Mouse (Mus musculus) limb, embryonic 12.5 days (tissue): ENCODE measurements around the gene Sys1. TPM values are rescaled to one million over a fixed set of nuclear protein-coding genes. Genes with fewer than 3 reads are reported as not detected.

ENCODE experiments used
- ATAC-seq: fragments of 200-750 bp; cut with Nextera tagmentation; 2 replicates; pipeline ENCODE4 v1.8.0; 2017; ENCODE audit warnings: low read depth, moderate TSS enrichment; ENCODE audit not compliant: insufficient number of reproducible peaks, insufficient read depth, low FRiP score, low TSS enrichment
- H3K27ac ChIP-seq: fragments of 300-500 bp; sonication (generic); 2 replicates; pipeline ENCODE4 v1.5.1; 2016; ENCODE audit warnings: mild to moderate bottlenecking, moderate library complexity
- H3K27me3 ChIP-seq: fragments of 300-500 bp; sonication (generic); 2 replicates; pipeline ENCODE4 v1.6.1; 2016; ENCODE audit warnings: mild to moderate bottlenecking, moderate library complexity
- H3K36me3 ChIP-seq: fragments of 300-500 bp; sonication (generic); 2 replicates; pipeline ENCODE4 v1.6.1; 2016; ENCODE audit warnings: mild to moderate bottlenecking, moderate library complexity
- H3K4me1 ChIP-seq: fragments of 300-500 bp; sonication (generic); replicated peaks from 2 replicates; pipeline ENCODE4 v1.6.1; 2016
- H3K4me2 ChIP-seq: fragments of 300-500 bp; sonication (generic); 2 replicates; pipeline ENCODE4 v1.6.1; 2016; ENCODE audit warnings: mild to moderate bottlenecking, moderate library complexity
- H3K4me3 ChIP-seq: fragments of 300-500 bp; sonication (generic); replicated peaks from 2 replicates; pipeline ENCODE4 v1.5.1; 2016; ENCODE audit warnings: mild to moderate bottlenecking
- H3K9ac ChIP-seq: fragments of 300-500 bp; sonication (generic); replicated peaks from 2 replicates; pipeline ENCODE4 v1.6.1; 2016; ENCODE audit warnings: mild to moderate bottlenecking, moderate library complexity
- H3K9me3 ChIP-seq: fragments of 300-500 bp; sonication (generic); 2 replicates; pipeline ENCODE4 v1.6.1; 2016; ENCODE audit warnings: mild to moderate bottlenecking, moderate library complexity
- WGBS: fragments of 180-500 bp; shearing (Covaris S2); methylation state at CpG from one replicate; pipeline ENCODE4 v1.1.7; 2016; 5-methylcytosine and 5-hydroxymethylcytosine counted together
- polyA plus RNA-seq: library from polyadenylated mRNA; unstranded; fragments of >200 nt; fragmentation: Nextera tagmentation; extraction: Ambion mirVana; gene quantifications from 2 replicates; pipeline ENCODE4 v1.2.1, GENCODE M21; 2016

Gene Sys1
- polyA plus RNA-seq, 1 experiment from 2014 or later = 59.2 TPM

DNA sequence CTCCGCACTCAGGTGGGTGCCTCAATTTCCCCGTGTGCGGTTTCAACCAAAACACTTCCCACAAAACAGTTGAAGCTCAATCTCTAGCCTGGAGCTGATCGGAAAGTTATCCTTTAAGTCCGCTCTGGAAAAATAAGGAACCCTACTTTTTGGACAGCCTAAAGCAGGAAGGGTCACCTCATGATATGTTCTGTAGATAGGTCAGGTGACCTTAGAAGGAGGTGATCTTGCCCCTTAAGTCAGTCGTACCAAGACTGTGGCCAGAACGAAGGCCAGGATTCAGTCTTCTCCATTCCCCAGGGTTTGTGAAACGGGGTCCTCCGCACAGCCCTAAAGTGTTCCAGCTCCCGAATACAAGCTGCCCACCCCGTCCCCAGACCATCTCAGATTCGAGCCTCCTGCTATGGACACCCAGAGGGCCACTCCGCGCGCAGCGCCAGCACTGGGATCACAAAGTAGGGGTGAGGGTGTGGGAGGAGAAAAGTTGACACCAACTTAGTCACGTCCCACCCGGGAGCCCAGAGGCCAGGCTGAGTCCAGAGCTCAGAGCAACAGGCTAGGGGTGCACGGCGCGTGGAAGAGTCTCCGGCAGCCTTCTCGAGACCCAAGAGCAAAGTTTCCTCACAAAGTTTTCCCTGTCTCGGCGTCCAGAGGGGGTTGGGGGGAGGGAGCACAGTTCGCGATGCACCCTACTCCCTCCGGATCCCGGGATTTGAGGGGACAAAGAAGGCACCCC, 14.3 kb upstream of the Sys1 start:
- peak; percentile 52 for ATAC-seq

GRCm38 (mm10) chr2:164443051-164443437, 13.7 kb upstream of the Sys1 start:
- H3K36me3 ChIP-seq = no peaks in the 10 kb centered on the region
- H3K4me2 ChIP-seq = peak overlapping the region; percentile 87
- peak; percentile 74 for ATAC-seq
- H3K4me1 ChIP-seq = peaks cover 41% of the 10 kb centered on the region
- peak overlapping the region; percentile 45; the same call in 1 of the 2 replicates for H3K27ac ChIP-seq
- peak overlapping the region; percentile 64 for H3K4me3 ChIP-seq
- no peaks in the 10 kb centered on the region for H3K9me3 ChIP-seq
- H3K27me3 ChIP-seq = peaks cover 17% of the 10 kb centered on the region
- H3K9ac ChIP-seq = peak overlapping the region; percentile 77
- under 1% methylated on average over 26 of the region's 26 CpGs for WGBS

More for the DNA sequence above, 14.3 kb upstream of the Sys1 start:
- Histone ChIP-seq H3K27me3 (peaks cover 17% of the 10 kb centered on the region), H3K4me3 (peak overlapping the region; percentile 64), H3K9me3 (no peaks in the 10 kb centered on the region), H3K4me1 (peaks cover 46% of the 10 kb centered on the region), H3K4me2 (peak overlapping the region; percentile 87), H3K9ac (peak overlapping the region; percentile 77), H3K27ac (peak overlapping the region; percentile 45; the same call in 1 of the 2 replicates), H3K36me3 (no peaks in the 10 kb centered on the region)
- WGBS = 2% methylated on average over 29 of the region's 29 CpGs

DNA sequence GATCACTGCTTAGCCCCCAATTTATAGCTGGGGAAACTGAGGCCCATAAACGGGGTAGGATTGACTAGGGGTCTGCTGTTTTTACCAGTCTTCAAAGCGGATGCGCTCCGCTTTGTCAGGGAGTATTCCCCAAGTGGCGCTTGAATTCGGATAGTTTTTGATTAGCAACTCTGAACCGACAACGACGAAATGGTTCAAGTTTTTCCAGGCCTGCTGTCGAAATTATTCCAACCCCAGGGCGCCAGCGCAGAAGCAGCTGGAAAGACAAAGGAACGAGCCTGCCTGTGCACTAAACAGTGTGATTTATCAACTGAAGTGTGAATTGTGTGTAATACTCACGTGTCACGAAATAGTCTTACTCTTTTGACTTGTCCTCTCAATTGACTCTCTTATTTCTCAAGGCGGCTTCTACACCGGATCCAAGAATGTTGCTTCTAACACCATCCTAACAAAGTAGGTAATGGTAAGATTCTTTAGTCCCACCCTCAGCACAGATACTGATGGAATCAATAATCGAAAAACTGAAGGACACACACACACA, 13.2 kb upstream of the Sys1 start, which contains the start of gene Sdc4:
Gene Sdc4, minus strand, starts transcription at position 428 of the 541 bp plus-strand sequence.
- ATAC-seq = peak; percentile 7; the same call in 1 of the 2 replicates
- Histone ChIP-seq H3K9ac (peak within 1 kb of the TSS; percentile 77), H3K4me3 (peak within 1 kb of the TSS; percentile 64), H3K9me3 (no peaks in the 10 kb centered on the region), H3K4me1 (peaks cover 36% of the 10 kb centered on the region), H3K4me2 (peak within 1 kb of the TSS; percentile 87), H3K27ac (peak within 1 kb of the TSS; percentile 45; the same call in 1 of the 2 replicates), H3K27me3 (peaks cover 17% of the 10 kb centered on the region), H3K36me3 (no peaks in the 10 kb centered on the region)
- WGBS = 8% methylated on average over 18 of the region's 18 CpGs

GRCm38 (mm10) chr2:164444701-164445100, 12.1 kb upstream of the Sys1 start:
- Histone ChIP-seq H3K36me3 (no peaks in the 10 kb centered on the region), H3K9ac (no peak overlapping the region), H3K27ac (no peak overlapping the region), H3K4me2 (no peak overlapping the region), H3K4me3 (no peak overlapping the region), H3K27me3 (peaks cover 17% of the 10 kb centered on the region), H3K4me1 (peaks cover 30% of the 10 kb centered on the region), H3K9me3 (no peaks in the 10 kb centered on the region)
- 78% methylated on average over 2 of the region's 2 CpGs for WGBS
- no peak for ATAC-seq

DNA sequence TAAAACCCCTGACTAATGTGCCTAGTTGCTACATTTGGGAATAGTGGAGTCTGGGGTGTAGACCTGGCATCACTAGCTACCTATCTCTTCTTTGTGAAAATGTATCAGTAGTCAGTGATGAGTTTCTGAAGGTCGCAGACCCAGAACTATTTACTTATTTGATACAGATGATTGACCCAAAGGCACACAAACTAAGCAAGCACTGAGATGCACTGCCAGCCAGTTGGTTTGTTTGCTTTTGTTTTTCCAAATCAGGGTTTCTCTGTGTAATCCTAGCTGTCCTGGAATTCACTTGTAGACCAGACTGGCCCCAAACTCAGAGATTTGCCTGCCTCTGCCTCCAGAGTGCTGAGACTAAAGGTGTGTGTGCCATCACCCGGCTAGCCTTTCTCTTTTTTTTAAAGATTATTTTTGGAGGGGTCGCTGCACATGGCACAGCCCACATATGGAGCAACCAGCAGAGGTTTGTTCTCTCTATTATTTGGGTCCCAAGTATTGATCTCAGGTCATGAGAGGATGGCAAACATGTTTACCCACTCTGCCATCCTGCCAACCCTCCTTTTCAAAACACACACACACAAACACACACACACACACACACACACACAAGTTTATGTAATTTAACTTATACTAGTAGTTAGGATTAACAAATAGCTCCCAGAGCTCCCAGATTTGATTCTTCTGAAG, 11.2 kb upstream of the Sys1 start:
- no peak overlapping the region for H3K4me2 ChIP-seq
- H3K4me1 ChIP-seq = peaks cover 26% of the 10 kb centered on the region
- H3K36me3 ChIP-seq = no peaks in the 10 kb centered on the region
- H3K9me3 ChIP-seq = no peaks in the 10 kb centered on the region
- H3K27ac ChIP-seq = no peak overlapping the region
- 90% methylated on average over 3 of the region's 3 CpGs for WGBS
- ATAC-seq = no peak
- no peak overlapping the region for H3K4me3 ChIP-seq
- no peak overlapping the region for H3K9ac ChIP-seq
- H3K27me3 ChIP-seq = peaks cover 17% of the 10 kb centered on the region

GRCm38 (mm10) chr2:164446086-164446469, 10.7 kb upstream of the Sys1 start:
- WGBS = 75% methylated on average over 3 of the region's 3 CpGs
- no peak overlapping the region for H3K4me3 ChIP-seq
- peaks cover 15% of the 10 kb centered on the region for H3K27me3 ChIP-seq
- H3K4me1 ChIP-seq = peaks cover 20% of the 10 kb centered on the region
- no peak overlapping the region for H3K9ac ChIP-seq
- no peaks in the 10 kb centered on the region for H3K9me3 ChIP-seq
- no peak overlapping the region for H3K4me2 ChIP-seq
- H3K27ac ChIP-seq = no peak overlapping the region
- ATAC-seq = no peak
- no peaks in the 10 kb centered on the region for H3K36me3 ChIP-seq

GRCm38 (mm10) chr2:164448140-164448539, 8.6 kb upstream of the Sys1 start:
- no peak for ATAC-seq
- H3K9me3 ChIP-seq = no peaks in the 10 kb centered on the region
- 86% methylated on average over 1 of the region's 1 CpGs for WGBS
- H3K27me3 ChIP-seq = peaks cover 3% of the 10 kb centered on the region; the same call in 1 of the 2 replicates
- no peak overlapping the region for H3K9ac ChIP-seq
- no peak overlapping the region for H3K27ac ChIP-seq
- H3K4me1 ChIP-seq = peaks cover 27% of the 10 kb centered on the region
- H3K4me3 ChIP-seq = no peak overlapping the region
- no peaks in the 10 kb centered on the region for H3K36me3 ChIP-seq
- H3K4me2 ChIP-seq = no peak overlapping the region

- no peak overlapping the region for H3K4me3 ChIP-seq
- H3K9ac ChIP-seq = no peak overlapping the region
- WGBS = 74% methylated on average over 5 of the region's 5 CpGs
- H3K36me3 ChIP-seq = no peaks in the 10 kb centered on the region
- no peaks in the 10 kb centered on the region for H3K9me3 ChIP-seq
- H3K27me3 ChIP-seq = peaks cover 1% of the 10 kb centered on the region; the same call in 1 of the 2 replicates
- H3K27ac ChIP-seq = no peak overlapping the region
- H3K4me2 ChIP-seq = no peak overlapping the region
- H3K4me1 ChIP-seq = peaks cover 21% of the 10 kb centered on the region
- ATAC-seq = no peak
Observed at GRCm38 (mm10) chr2:164448921-164449320, 7.8 kb upstream of the Sys1 start.

DNA sequence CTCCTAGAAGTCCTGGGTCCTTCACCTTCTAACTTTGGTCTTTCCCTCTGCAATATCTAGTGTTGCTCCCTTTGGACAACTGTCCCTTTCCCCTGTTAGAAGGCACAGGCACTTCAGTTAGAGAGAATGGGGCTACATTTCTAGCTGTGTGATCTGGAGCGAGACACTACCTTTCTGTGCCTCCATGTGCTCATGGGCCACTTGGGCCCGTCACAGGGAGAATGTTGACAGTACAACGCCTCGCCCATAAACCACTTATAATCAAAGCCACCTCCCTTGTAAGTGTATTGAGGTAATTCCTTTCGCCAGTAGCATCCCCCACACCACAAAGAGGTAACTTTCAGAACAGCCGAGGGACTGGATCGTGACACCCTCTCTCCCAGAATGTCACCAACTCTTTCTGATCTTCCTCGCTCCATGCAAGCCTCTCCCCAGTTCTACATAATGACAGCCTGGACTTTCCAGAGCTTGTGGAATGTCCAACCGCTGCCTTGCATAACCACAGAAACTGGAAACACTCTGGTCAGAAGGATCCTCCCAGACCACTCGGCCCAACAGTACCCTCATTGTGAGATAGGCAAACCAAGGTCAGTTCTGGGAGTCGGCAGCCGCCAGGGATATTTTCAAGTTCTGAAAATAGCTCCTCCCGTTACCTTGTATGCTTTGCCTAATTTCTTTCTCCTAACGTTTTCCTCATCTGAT, 7.3 kb upstream of the Sys1 start:
- Histone ChIP-seq H3K36me3 (no peaks in the 10 kb centered on the region), H3K4me2 (no peak overlapping the region), H3K9ac (no peak overlapping the region), H3K9me3 (no peaks in the 10 kb centered on the region), H3K4me1 (peaks cover 21% of the 10 kb centered on the region), H3K27me3 (no peaks in the 10 kb centered on the region), H3K27ac (no peak overlapping the region), H3K4me3 (no peak overlapping the region)
- whole genome bisulfite sequencing = 80% methylated on average over 14 of the region's 14 CpGs
- ATAC-seq = no peak

GRCm38 (mm10) chr2:164452000-164452676, 4.6 kb upstream of the Sys1 start:
- ATAC-seq = peak; percentile 56; the same call in 1 of the 2 replicates
- Histone ChIP-seq H3K4me3 (no peak overlapping the region), H3K4me2 (peak overlapping the region; percentile 23), H3K9ac (no peak overlapping the region; the same call in 1 of the 2 replicates), H3K27me3 (no peaks in the 10 kb centered on the region), H3K36me3 (no peaks in the 10 kb centered on the region), H3K4me1 (peaks cover 30% of the 10 kb centered on the region), H3K27ac (peak overlapping the region; percentile 69), H3K9me3 (no peaks in the 10 kb centered on the region)
- WGBS = 15% methylated on average over 12 of the region's 13 CpGs
